Mouse (Mus musculus) heart, embryonic 16.5 days (tissue): ENCODE data around the gene Map3k1. TPM values are rescaled to one million over a fixed set of nuclear protein-coding genes. Genes with fewer than 3 reads are reported as not detected.

Experiments
- ATAC-seq: fragments of 200-750 bp; cut with Nextera tagmentation; replicated peaks from 2 replicates; pipeline ENCODE4 v1.8.0; 2017; ENCODE audit warnings: moderate number of reproducible peaks; ENCODE audit not compliant: insufficient read depth, low FRiP score; ENCODE audit errors: extremely low read depth
- H3K27ac ChIP-seq: fragments of 300-500 bp; sonication (generic); 2 replicates; pipeline ENCODE4 v1.5.1; 2014; ENCODE audit warnings: mild to moderate bottlenecking, low read length, control low read depth, moderate library complexity
- H3K27me3 ChIP-seq: fragments of 300-500 bp; sonication (generic); 2 replicates; pipeline ENCODE4 v1.6.1; 2014; ENCODE audit warnings: low read length, mixed read lengths; ENCODE audit not compliant: control insufficient read depth, insufficient read depth
- H3K36me3 ChIP-seq: fragments of 300-500 bp; sonication (generic); 2 replicates; pipeline ENCODE4 v1.6.1; 2014; ENCODE audit not compliant: control insufficient read depth, insufficient read depth
- H3K4me1 ChIP-seq: fragments of 300-500 bp; sonication (generic); 2 replicates; pipeline ENCODE4 v1.6.1; 2014; ENCODE audit warnings: low read length, mixed read lengths; ENCODE audit not compliant: control insufficient read depth, insufficient read depth
- H3K4me2 ChIP-seq: fragments of 300-500 bp; sonication (generic); 2 replicates; pipeline ENCODE4 v1.6.1; 2014; ENCODE audit warnings: low read depth, mild to moderate bottlenecking, control low read depth, low read length
- H3K4me3 ChIP-seq: fragments of 300-500 bp; sonication (generic); 2 replicates; pipeline ENCODE4 v1.5.1; 2014; ENCODE audit warnings: mild to moderate bottlenecking, control low read depth, low read length
- H3K9ac ChIP-seq: fragments of 300-500 bp; sonication (generic); 2 replicates; pipeline ENCODE4 v1.6.1; 2014; ENCODE audit warnings: low read length, control low read depth
- H3K9me3 ChIP-seq: fragments of 300-500 bp; sonication (generic); replicated peaks from 2 replicates; pipeline ENCODE4 v1.6.1; 2016; ENCODE audit warnings: low read length; ENCODE audit not compliant: control insufficient read depth
- WGBS: fragments of 180-500 bp; shearing (Covaris S2); extraction: QIAGEN DNeasy Blood & Tissue Kit; methylation state at CpG from one replicate; pipeline ENCODE4 v1.1.7; 2014; 5-methylcytosine and 5-hydroxymethylcytosine counted together
- polyA plus RNA-seq: library from polyadenylated mRNA; unstranded; fragments of >200 nt; fragmentation: Nextera tagmentation; extraction: Ambion mirVana; gene quantifications from 2 replicates; pipeline ENCODE4 v1.2.1, GENCODE M21; 2015

Gene Map3k1
- polyA plus RNA-seq, 1 experiment from 2014 or later = 12.9 TPM

DNA sequence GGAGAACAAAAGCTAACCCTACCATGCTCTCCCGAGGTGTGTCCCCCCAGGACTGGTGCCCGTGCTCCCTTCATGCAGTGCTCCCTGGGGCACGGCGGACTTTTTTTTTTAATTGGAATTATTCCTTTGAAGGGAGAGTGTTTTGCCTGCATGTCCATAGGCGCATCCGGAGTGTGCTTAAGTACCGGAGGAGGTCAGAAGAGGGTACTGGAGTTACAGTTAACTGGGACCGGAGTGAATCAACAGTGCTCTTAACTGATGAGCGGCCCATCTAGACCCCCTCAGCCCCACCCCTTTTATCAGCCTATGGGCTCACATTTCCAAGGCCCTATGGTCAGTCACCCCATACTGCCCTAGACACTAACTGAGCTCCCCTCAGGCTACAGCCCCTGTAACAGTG lies 19.9 kb downstream of the Map3k1 start:
- peak overlapping the region; percentile 62 for H3K4me2 ChIP-seq
- ATAC-seq = 0 out of 2 replicates have a peak, but pooled peaks have one; percentile 18
- 50% methylated on average over 9 of the region's 9 CpGs for WGBS
- H3K27ac ChIP-seq = peak overlapping the region; percentile 64
- peak overlapping the region; percentile 23 for H3K4me3 ChIP-seq
- H3K36me3 ChIP-seq = no peaks in the 10 kb centered on the region
- peak overlapping the region; percentile 41 for H3K9ac ChIP-seq
- H3K4me1 ChIP-seq = peaks cover 54% of the 10 kb centered on the region
- H3K27me3 ChIP-seq = no peaks in the 10 kb centered on the region
- no peaks in the 10 kb centered on the region for H3K9me3 ChIP-seq

DNA sequence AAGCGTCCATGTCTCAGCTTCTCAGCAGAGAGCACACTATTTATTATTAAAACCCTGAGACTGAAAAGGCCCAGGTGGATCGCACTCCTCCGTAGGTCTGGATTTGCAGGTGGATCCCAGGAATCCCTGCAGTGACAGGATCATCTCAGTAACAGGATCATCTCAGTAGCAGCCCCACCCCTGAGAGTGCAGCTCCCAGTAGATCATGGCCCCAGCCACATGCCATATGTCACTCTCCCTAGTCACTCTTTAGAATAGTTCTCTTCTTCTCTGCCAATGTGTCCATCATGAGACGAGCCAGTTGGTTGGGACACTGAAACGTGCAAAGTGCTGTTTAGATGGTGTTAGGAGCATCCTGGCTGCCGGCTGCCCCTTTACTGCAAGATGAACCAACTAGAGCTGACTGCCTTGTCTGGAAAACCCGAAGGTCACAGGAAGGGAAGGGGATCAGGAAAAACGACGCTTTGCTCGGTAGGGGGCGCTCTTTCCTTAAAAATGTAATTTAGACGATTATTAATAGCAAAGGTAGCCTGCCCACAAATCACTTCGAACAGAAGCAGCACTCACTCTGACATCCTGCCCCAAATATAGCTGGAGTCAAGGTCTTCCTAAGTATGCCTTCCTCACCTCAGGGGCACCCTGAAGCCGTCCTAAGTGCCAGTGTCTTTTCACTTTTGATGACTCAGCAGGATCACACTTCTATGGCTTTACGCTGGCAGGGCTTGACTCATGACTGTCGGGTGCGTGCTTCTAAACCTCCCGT lies 20.8 kb downstream of the Map3k1 start:
- H3K4me2 ChIP-seq = peak overlapping the region; percentile 62
- H3K27me3 ChIP-seq = no peaks in the 10 kb centered on the region
- no peaks in the 10 kb centered on the region for H3K9me3 ChIP-seq
- no peaks in the 10 kb centered on the region for H3K36me3 ChIP-seq
- peak overlapping the region; percentile 23 for H3K4me3 ChIP-seq
- peak overlapping the region; percentile 41 for H3K9ac ChIP-seq
- 21% methylated on average over 18 of the region's 18 CpGs for whole genome bisulfite sequencing
- peak; percentile 24 for ATAC-seq
- peak overlapping the region; percentile 64 for H3K27ac ChIP-seq
- H3K4me1 ChIP-seq = peaks cover 58% of the 10 kb centered on the region

DNA sequence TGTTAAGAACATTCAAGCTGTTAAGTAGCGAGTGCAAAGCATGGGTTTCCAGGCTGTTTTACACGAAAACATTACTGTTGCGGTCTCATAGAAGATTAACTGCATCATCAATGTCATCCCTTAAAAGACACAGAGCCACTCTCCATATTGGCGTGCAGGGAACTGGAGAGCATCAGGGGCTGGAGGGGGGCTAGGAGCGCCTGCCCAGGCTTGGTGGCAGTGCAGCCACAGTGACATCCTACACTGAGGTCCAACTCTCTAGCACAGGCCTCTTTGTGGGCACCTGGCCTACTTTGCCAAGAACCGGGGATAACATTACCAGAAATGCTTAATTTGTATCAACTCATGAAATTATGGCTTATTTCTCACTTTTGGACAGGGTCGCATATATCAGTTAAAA lies 22.2 kb downstream of the Map3k1 start:
- Histone ChIP-seq H3K36me3 (no peaks in the 10 kb centered on the region), H3K4me1 (peaks cover 44% of the 10 kb centered on the region), H3K27ac (no peak overlapping the region), H3K4me3 (no peak overlapping the region), H3K4me2 (no peak overlapping the region), H3K9ac (no peak overlapping the region), H3K9me3 (no peaks in the 10 kb centered on the region), H3K27me3 (no peaks in the 10 kb centered on the region)
- ATAC-seq = no peak
- WGBS = 91% methylated on average over 7 of the region's 7 CpGs

DNA sequence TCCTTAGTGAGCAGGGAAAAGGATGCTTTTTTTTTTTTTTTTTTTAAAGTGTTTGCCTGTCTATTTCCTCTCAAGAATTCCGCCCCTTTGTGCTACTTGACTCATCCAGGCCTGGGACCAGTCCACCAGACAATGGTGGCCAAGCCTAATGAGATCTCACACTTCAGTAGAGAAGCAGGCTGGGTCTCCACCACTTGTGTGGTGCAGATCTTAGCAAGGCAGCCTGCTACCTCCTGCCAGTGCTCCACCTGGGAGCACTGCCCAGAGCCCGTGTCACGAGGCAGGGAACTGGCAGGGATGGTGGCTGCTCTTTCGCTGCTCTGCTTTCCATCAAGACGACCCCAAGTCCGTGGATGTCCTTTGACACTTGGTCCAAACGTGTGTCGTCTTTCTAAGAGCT lies 25.3 kb downstream of the Map3k1 start:
- H3K27me3 ChIP-seq = no peaks in the 10 kb centered on the region
- 54% methylated on average over 8 of the region's 8 CpGs for WGBS
- H3K9ac ChIP-seq = no peak overlapping the region
- H3K4me3 ChIP-seq = no peak overlapping the region
- ATAC-seq = no peak
- no peaks in the 10 kb centered on the region for H3K36me3 ChIP-seq
- no peaks in the 10 kb centered on the region for H3K9me3 ChIP-seq
- H3K4me1 ChIP-seq = peaks cover 27% of the 10 kb centered on the region
- no peak overlapping the region for H3K4me2 ChIP-seq
- H3K27ac ChIP-seq = no peak overlapping the region

DNA sequence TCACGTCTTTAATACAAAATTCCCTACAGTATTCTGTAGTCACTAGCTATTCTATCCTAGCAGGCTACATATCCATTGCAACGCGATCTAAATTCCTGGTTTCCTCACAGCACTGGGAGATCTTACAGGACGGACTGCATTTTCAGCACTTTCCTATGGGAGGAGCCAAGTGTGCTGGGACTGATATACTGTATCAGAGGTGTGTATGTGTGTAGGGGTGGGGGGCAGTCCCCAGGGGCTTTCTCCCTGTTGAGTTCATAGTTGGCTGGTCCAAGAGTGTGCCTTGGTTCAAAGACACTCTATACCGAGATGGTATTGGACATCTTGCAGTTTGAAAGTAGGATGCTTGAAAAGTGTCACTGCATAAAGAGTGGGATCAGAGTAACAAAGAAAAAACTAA lies 29.3 kb downstream of the Map3k1 start:
- no peak overlapping the region for H3K4me2 ChIP-seq
- H3K9me3 ChIP-seq = no peaks in the 10 kb centered on the region
- no peak overlapping the region for H3K9ac ChIP-seq
- peaks cover 7% of the 10 kb centered on the region for H3K36me3 ChIP-seq
- peaks cover 27% of the 10 kb centered on the region for H3K4me1 ChIP-seq
- no peak overlapping the region for H3K27ac ChIP-seq
- H3K4me3 ChIP-seq = no peak overlapping the region
- 58% methylated on average over 5 of the region's 5 CpGs for WGBS
- H3K27me3 ChIP-seq = no peaks in the 10 kb centered on the region
- no peak for ATAC-seq

DNA sequence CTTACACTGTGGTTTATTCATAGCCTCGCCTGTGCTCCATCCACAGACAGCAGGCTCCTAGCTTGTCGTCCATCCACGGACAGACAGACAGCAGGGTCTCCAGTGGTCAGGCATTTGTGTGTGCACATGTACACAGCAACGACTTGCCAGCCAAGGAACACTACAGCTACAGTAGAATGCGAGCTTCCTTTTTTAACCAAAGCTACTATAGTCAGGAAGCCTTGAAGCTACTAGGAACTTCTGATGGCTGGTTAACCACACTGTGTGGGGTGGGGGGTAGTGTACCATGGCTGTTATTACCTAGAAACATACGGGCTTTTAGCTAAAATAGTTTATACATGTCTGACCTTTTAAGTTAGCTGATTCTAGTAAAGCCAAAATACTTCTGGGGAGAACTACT lies 30.2 kb downstream of the Map3k1 start:
- Histone ChIP-seq H3K4me2 (no peak overlapping the region), H3K36me3 (peaks cover 7% of the 10 kb centered on the region), H3K4me3 (no peak overlapping the region), H3K9me3 (no peaks in the 10 kb centered on the region), H3K27me3 (no peaks in the 10 kb centered on the region), H3K4me1 (peaks cover 20% of the 10 kb centered on the region), H3K9ac (no peak overlapping the region), H3K27ac (no peak overlapping the region)
- WGBS = 38% methylated on average over 6 of the region's 6 CpGs
- ATAC-seq = 0 out of 2 replicates have a peak, but pooled peaks have one; percentile 35

DNA sequence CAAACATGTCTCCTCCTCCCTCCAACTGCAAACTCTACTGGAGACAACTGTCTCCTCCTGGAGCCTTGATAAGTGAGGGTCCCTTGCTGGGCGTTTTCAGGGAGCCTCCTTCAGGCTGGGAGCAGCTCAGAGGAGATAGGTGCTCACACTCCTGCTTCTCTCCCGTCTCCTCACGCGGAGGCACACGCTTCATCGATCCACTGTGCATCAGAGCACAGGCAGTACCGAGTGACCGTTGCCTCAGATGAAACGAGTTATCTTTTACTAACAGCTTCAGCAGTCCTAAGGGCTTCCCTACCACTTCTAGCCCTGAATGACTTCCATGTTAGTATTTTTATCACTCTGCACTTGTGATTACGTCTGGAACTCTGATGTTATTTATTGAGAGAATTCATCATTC lies 30.9 kb downstream of the Map3k1 start:
- WGBS = 41% methylated on average over 10 of the region's 10 CpGs
- Histone ChIP-seq H3K4me1 (peaks cover 17% of the 10 kb centered on the region), H3K27ac (no peak overlapping the region), H3K27me3 (no peaks in the 10 kb centered on the region), H3K9me3 (no peaks in the 10 kb centered on the region), H3K36me3 (peaks cover 11% of the 10 kb centered on the region), H3K9ac (no peak overlapping the region), H3K4me3 (no peak overlapping the region), H3K4me2 (no peak overlapping the region)
- ATAC-seq = no peak

DNA sequence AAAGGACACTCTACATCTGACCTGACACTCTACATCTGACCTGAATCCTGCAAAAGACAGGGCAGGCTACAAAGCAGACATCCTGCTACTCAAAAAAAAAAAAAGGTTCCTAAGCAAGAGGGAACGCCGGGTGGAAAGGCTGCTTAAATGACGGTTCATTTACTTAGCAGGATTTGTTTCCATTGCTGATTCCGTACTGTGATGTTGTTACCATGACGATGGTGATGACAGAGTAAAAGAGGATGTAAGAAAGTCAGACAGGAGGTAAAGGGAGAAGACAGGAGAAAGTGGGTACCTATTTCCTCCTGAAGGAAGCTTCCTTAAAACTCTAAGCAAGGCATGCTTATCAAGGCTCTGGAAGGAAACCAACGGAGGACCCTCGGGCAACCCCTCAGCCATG lies 31.6 kb downstream of the Map3k1 start:
- 54% methylated on average over 7 of the region's 7 CpGs for WGBS
- no peaks in the 10 kb centered on the region for H3K27me3 ChIP-seq

DNA sequence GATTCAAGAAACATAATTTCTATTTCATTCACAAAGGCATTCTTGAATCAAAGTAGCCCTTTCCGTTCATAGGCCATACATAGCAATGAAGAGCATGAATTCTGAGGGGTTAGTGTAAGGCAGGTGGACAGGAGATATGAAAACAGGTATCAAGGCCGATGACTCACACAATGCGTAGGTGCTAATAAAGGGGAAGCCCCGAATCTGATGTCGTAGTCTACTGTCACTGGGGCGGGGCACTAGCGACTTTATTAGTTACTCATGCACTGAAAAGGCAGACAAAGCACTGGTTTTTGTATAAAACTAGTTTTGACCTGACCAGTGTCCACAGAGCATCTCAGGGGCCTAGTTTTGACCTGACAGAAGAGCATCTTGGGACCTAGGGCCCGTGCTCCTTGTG lies 36.7 kb downstream of the Map3k1 start:
- no peak for ATAC-seq
- Histone ChIP-seq H3K27ac (no peak overlapping the region), H3K4me2 (no peak overlapping the region), H3K27me3 (no peaks in the 10 kb centered on the region), H3K36me3 (peaks cover 34% of the 10 kb centered on the region), H3K9me3 (no peaks in the 10 kb centered on the region), H3K4me1 (no peaks in the 10 kb centered on the region), H3K9ac (no peak overlapping the region), H3K4me3 (no peak overlapping the region)
- 91% methylated on average over 8 of the region's 8 CpGs for WGBS

More for the DNA sequence above, 31.6 kb downstream of the Map3k1 start:
- H3K4me1 ChIP-seq = peaks cover 17% of the 10 kb centered on the region
- no peak overlapping the region for H3K27ac ChIP-seq
- H3K4me2 ChIP-seq = no peak overlapping the region
- ATAC-seq = no peak
- H3K9ac ChIP-seq = no peak overlapping the region
- peaks cover 16% of the 10 kb centered on the region for H3K36me3 ChIP-seq
- H3K4me3 ChIP-seq = no peak overlapping the region
- no peaks in the 10 kb centered on the region for H3K9me3 ChIP-seq
